Comparison of ENCODE assay signal across 8 mouse cellular contexts in genomic region chr14:45566066-45566937, GRCm38 (mm10). TPM values are rescaled to one million over a fixed set of nuclear protein-coding genes. Genes with fewer than 3 reads are reported as not detected.
DNase-seq lines count a peak whose midpoint lies in the region; ATAC-seq and TF ChIP-seq lines count a peak whose summit lies in the region.

No protein-coding gene starts in this region.

- H3K4me1 ChIP-seq in forebrain, embryonic 15.5 days, result peaks cover 18% of the 10 kb centered on the region
- H3K4me1 ChIP-seq in hindbrain, embryonic 16.5 days (ENCODE audit: control insufficient read depth, insufficient read depth, low read depth, low read length), result peaks cover 7% of the 10 kb centered on the region
- H3K4me1 ChIP-seq in spleen, adult 2 months (ENCODE audit: control insufficient read depth, insufficient read depth, insufficient read length), result no peaks in the 10 kb centered on the region

- H3K36me3 ChIP-seq in forebrain, embryonic 15.5 days, result no peaks in the 10 kb centered on the region
- no peaks in the 10 kb centered on the region for H3K36me3 ChIP-seq in hindbrain, embryonic 16.5 days (ENCODE audit: control insufficient read depth, insufficient read depth, low read length)
- H3K36me3 ChIP-seq in spleen, adult 2 months (ENCODE audit: control insufficient read depth, insufficient read depth, low read length), result no peaks in the 10 kb centered on the region

- no peak overlapping the region for H3K9ac ChIP-seq in forebrain, embryonic 15.5 days (replicated peaks)
- H3K9ac ChIP-seq in hindbrain, embryonic 16.5 days (ENCODE audit: low read depth, low read length), result peak overlapping the region; percentile 47

- H3K4me2 ChIP-seq in forebrain, embryonic 15.5 days (replicated peaks), result peak overlapping the region; percentile 46
- peak overlapping the region; percentile 58 for H3K4me2 ChIP-seq in hindbrain, embryonic 16.5 days (ENCODE audit: low read length)

- peak overlapping the region; percentile 30 for H3K4me3 ChIP-seq in forebrain, embryonic 15.5 days
- H3K4me3 ChIP-seq in hindbrain, embryonic 16.5 days (ENCODE audit: low read length), result peak overlapping the region; percentile 25
- H3K4me3 ChIP-seq in spleen, adult 2 months (ENCODE audit: extremely low read depth, insufficient read depth, insufficient read length), result no peak overlapping the region

- intact Hi-C loops in left cerebral cortex, postnatal 25 days (cut with DNase I), result loop anchor here (5.0 to 10.0 kb wide), 3 partner anchors 36 to 208 kb away; no protein-coding TSS in a partner anchor

- TF ChIP-seq CTCF in spleen, adult 2 months (IDR thresholded peaks at IDR 0.05; ENCODE audit: extremely low read depth, insufficient read depth, insufficient read length, insufficient replicate concordance), result peak; percentile 49; the same call in 1 of the 2 replicates

- ATAC-seq in frontal cortex, adult (ENCODE audit: low TSS enrichment), result no peak
- peak; percentile 29 for ATAC-seq in forebrain, embryonic 15.5 days (replicated peaks)
- no peak for ATAC-seq in hindbrain, embryonic 16.5 days
- peak; percentile 93 for ATAC-seq in megakaryocyte progenitor cell, adult 5-6 weeks (replicated peaks; ENCODE audit: poor library complexity)

- H3K9me3 ChIP-seq in forebrain, embryonic 15.5 days, result no peaks in the 10 kb centered on the region
- no peaks in the 10 kb centered on the region for H3K9me3 ChIP-seq in hindbrain, embryonic 16.5 days (ENCODE audit: control insufficient read depth, low read length)

- 20% methylated on average over 33 of the region's 33 CpGs for WGBS in forebrain, embryonic 15.5 days
- WGBS in hindbrain, embryonic 16.5 days, result 21% methylated on average over 33 of the region's 33 CpGs
- WGBS in spleen, adult 2 months, result 29% methylated on average over 33 of the region's 33 CpGs

- no peaks in the 10 kb centered on the region for H3K27me3 ChIP-seq in forebrain, embryonic 15.5 days
- no peaks in the 10 kb centered on the region for H3K27me3 ChIP-seq in hindbrain, embryonic 16.5 days (replicated peaks; ENCODE audit: control insufficient read depth, insufficient read depth, low read length)
- H3K27me3 ChIP-seq in spleen, adult 2 months (ENCODE audit: control insufficient read depth, insufficient read depth, low read length), result no peaks in the 10 kb centered on the region

- TF ChIP-seq POLR2A in spleen, adult 2 months (IDR thresholded peaks at IDR 0.05; ENCODE audit: low read depth, low read length), result no peak

- DNase-seq in frontal cortex, postnatal 25 days (ENCODE audit: low spot score in 2 of 2), result peak; percentile 55 to 63
- peak; percentile 57 to 66 for DNase-seq in cerebellum, adult 18-20 months
- DNase-seq in left cerebral cortex, postnatal 25 days (ENCODE audit: low spot score in 2 of 2), result peak; percentile 46 to 55
- peak; percentile 9 to 37 for DNase-seq in spleen, adult 2 months (ENCODE audit: low read depth in 1 of 2, low spot score in 2 of 2)

- H3K27ac ChIP-seq in forebrain, embryonic 15.5 days (replicated peaks), result peak overlapping the region; percentile 10
- H3K27ac ChIP-seq in hindbrain, embryonic 16.5 days (ENCODE audit: low read depth, low read length), result peak overlapping the region; percentile 80
- H3K27ac ChIP-seq in spleen, adult 2 months (ENCODE audit: insufficient read depth, low read length), result no peak overlapping the region

RNA-seq across cellular contexts. Expression of gene Fermt2, which starts 36.4 kb away (rescaled TPM):
- polyA plus RNA-seq in forebrain, embryonic 15.5 days (2015; fragmentation: Nextera tagmentation; extraction: Ambion mirVana), result 62.8 and 72.2 TPM in 2 replicates
- 77.0 and 77.6 TPM in 2 replicates for polyA plus RNA-seq in hindbrain, embryonic 16.5 days (2015; fragmentation: Nextera tagmentation; extraction: Ambion mirVana)
- 100 to 1,000 TPM in 1 of 2 experiments, 10 to 100 TPM in 1; 92.3 to 105 TPM for total RNA-seq in left cerebral cortex, postnatal 25 days (2021)
- not detected in 2 replicates for total RNA-seq in megakaryocyte progenitor cell, adult 5-6 weeks (2015)
- total RNA-seq in megakaryocyte progenitor cell, adult 5-6 weeks (2017), result not detected in 2 replicates
- polyA plus RNA-seq in spleen, adult 2 months (2012; rRNA removed), result 7.9 and 9.3 TPM in 2 replicates

Comparison
In these comparisons a context has a peak if more than half of its experiments do, and no peak if none do; other contexts are left out.
1. ATAC-seq: peak in forebrain, embryonic 15.5 days (single experiment) and megakaryocyte progenitor cell, adult 5-6 weeks (single experiment); none in frontal cortex, adult (single experiment) and hindbrain, embryonic 16.5 days (single experiment).
2. Peak in every context shown above with its lines, with median percentiles within 50 percentile points of each other: DNase-seq.